Mouse (Mus musculus): ENCODE results near the gene Snx21. TPM values are rescaled to one million over a fixed set of nuclear protein-coding genes. Genes with fewer than 3 reads are reported as not detected.

Snx21 gene
- total RNA-seq, 2 experiments from 2014 or later: 54.4 to 57.2 TPM

DNA sequence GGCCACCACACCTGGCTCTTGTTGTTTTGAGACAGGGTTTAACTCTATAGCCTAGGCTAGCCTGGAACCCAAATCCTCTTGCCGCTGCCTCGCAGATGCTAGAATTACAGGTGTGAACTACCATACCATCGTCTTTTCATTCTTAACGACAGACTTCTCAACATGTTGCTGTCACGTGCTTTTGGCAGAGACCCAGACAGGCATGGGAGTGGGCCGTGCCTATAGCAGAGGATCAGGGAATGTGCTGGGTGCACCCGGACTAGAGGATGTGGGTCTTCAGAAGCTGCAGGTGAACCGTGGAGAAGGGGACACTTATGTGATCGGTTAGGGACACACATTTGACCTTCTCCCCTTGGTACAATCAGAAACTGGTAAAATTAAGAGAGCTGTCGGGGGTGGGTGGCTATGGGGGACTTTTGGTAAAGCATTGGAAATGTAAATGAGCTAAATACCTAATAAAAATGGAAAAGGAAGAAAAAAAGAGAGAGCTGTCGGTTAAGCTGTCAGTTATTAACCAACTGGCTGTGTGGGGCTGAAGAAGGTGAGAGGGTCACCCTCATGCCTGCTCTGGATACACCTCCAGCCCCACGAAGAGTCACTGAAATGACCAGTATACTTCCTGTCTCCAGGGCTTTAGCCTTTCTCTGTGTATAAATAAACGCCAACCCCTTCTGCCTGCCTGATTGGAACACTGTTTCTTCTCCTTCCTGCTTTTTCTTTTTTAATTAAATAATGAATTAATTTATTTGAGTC is 14.8 kb downstream of the Snx21 start:
- H3K27ac ChIP-seq: no peak overlapping the region
- intact Hi-C loops (cut with DNase I): no loop called here
- TF ChIP-seq CTCF (IDR thresholded peaks at IDR 0.05): no peak
- no peak for DNase-seq (ENCODE audit: extremely low spot score in 1 of 2, low spot score in 2 of 2)
- H3K4me3 ChIP-seq: no peak overlapping the region

DNA sequence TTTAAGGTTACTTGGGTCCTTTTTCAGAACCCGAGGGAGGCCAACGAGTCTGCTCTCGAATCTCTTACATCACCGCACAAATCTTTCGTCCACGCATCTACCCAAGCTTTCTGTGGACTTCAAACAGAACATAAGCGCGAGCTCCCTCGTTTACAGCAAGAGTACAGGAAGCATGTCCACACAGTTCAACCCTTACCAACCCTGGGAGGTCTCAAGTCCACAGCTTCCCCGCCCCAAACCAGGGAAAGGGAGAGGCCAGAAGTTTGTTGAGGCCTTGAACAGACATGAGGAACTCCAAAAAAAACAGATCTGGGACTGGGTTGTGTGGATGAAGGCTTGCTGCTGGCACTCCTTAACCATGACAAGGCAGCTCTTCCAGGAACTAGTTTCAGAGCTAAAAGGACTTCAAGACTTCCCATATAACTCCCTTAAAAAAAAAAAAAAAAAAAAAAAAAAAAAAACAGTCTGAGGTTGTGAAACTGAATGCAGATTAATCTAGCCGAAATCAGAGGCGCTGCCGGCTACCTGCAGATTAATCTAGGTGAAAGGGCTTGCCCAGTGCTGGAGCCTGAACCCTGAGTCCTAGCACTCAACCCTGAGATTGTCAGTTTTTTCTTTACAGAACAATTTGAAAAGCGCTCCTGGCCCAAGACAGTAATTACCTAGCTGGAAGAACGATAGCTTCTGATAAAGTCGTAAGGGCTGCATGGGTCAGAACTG is 17.7 kb downstream of the Snx21 start:
- no peak for TF ChIP-seq CTCF (IDR thresholded peaks at IDR 0.05)
- intact Hi-C loops (cut with DNase I): no loop called here

GRCm38 (mm10) chr2:164803921-164804313 is 18.3 kb downstream of the Snx21 start:
- intact Hi-C loops (cut with DNase I): loop anchor here (2.0 kb wide), 1 partner anchor 19 kb away; the partner anchor contains the start of gene Zswim1
- Histone ChIP-seq H3K4me3 (peak overlapping the region; percentile 77), H3K27ac (no peak overlapping the region)
- DNase-seq (ENCODE audit: extremely low spot score in 1 of 2, low spot score in 2 of 2): no peak
- no peak; the same call in 1 of the 2 replicates for TF ChIP-seq CTCF (IDR thresholded peaks at IDR 0.05)

More for the DNA sequence above, 17.7 kb downstream of the Snx21 start:
- DNase-seq (ENCODE audit: extremely low spot score in 1 of 2, low spot score in 2 of 2): no peak
- Histone ChIP-seq H3K4me3 (peak overlapping the region; percentile 77), H3K27ac (no peak overlapping the region)

GRCm38 (mm10) chr2:164804533-164805331 is 19.1 kb downstream of the Snx21 start, which contains the start of the genes Acot8 and Zswim3:
TSS of gene Acot8 (minus strand) at chr2:164804882.
TSS of gene Zswim3 (plus strand) at chr2:164805098.
- H3K27ac ChIP-seq: peak within 1 kb of the TSS; percentile 88
- intact Hi-C loops (cut with DNase I): loop anchor here (2.0 kb wide), 1 partner anchor 18 kb away; the partner anchor contains the start of gene Zswim1
- peak; percentile 97 to 98 for DNase-seq (ENCODE audit: extremely low spot score in 1 of 2, low spot score in 2 of 2)
- H3K4me3 ChIP-seq: peak within 1 kb of the TSS; percentile 77
- TF ChIP-seq CTCF (IDR thresholded peaks at IDR 0.05): no peak; the same call in 1 of the 2 replicates

DNA sequence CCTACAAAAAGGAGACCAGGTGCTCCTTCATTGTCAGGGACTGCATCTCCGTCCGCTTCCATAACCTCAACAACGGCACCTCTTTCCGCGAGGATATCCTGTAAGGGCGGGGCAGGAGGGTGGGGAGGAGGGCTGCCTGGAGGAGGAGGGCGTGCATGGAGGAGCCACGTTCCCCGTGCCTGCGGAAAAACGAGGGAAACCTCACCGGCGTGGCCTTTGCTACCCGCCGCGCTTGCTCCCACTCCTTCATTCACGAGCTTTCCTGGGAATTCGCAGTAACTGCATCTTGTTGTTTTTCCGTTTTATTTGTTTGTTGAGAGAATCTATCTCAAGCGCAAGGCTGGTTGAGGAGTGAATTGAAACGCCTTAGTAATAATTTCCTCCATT is 19.7 kb downstream of the Snx21 start:
- TF ChIP-seq CTCF (IDR thresholded peaks at IDR 0.05): no peak
- peak overlapping the region; percentile 88 for H3K27ac ChIP-seq
- peak overlapping the region; percentile 77 for H3K4me3 ChIP-seq
- intact Hi-C loops (cut with DNase I): loop anchor here (2.0 kb wide), 1 partner anchor 17 kb away; the partner anchor contains the start of gene Zswim1
- DNase-seq (ENCODE audit: extremely low spot score in 1 of 2, low spot score in 2 of 2): peak in 1 of 2 experiments; percentile 32

GRCm38 (mm10) chr2:164806614-164807013 is 21.0 kb downstream of the Snx21 start:
- H3K27ac ChIP-seq: no peak overlapping the region
- no peak for TF ChIP-seq CTCF (IDR thresholded peaks at IDR 0.05)
- H3K4me3 ChIP-seq: no peak overlapping the region
- DNase-seq (ENCODE audit: extremely low spot score in 1 of 2, low spot score in 2 of 2): no peak
- intact Hi-C loops (cut with DNase I): no loop called here

GRCm38 (mm10) chr2:164813557-164813956 is 27.9 kb downstream of the Snx21 start:
- no peak for DNase-seq (ENCODE audit: extremely low spot score in 1 of 2, low spot score in 2 of 2)
- no peak for TF ChIP-seq CTCF (IDR thresholded peaks at IDR 0.05)
- no peak overlapping the region for H3K27ac ChIP-seq
- no peak overlapping the region for H3K4me3 ChIP-seq
- intact Hi-C loops (cut with DNase I): no loop called here

- TF ChIP-seq CTCF (IDR thresholded peaks at IDR 0.05): no peak
- Histone ChIP-seq H3K27ac (no peak overlapping the region), H3K4me3 (no peak overlapping the region)
- intact Hi-C loops (cut with DNase I): no loop called here
- no peak for DNase-seq (ENCODE audit: extremely low spot score in 1 of 2, low spot score in 2 of 2)
Observed at GRCm38 (mm10) chr2:164815348-164815747, 29.7 kb downstream of the Snx21 start.

GRCm38 (mm10) chr2:164815821-164816220 is 30.2 kb downstream of the Snx21 start:
- Histone ChIP-seq H3K4me3 (no peak overlapping the region), H3K27ac (no peak overlapping the region)
- no peak for DNase-seq (ENCODE audit: extremely low spot score in 1 of 2, low spot score in 2 of 2)
- intact Hi-C loops (cut with DNase I): no loop called here
- TF ChIP-seq CTCF (IDR thresholded peaks at IDR 0.05): no peak

- Histone ChIP-seq H3K27ac (no peak overlapping the region), H3K4me3 (no peak overlapping the region)
- intact Hi-C loops (cut with DNase I): no loop called here
- TF ChIP-seq CTCF (IDR thresholded peaks at IDR 0.05): no peak
- DNase-seq (ENCODE audit: extremely low spot score in 1 of 2, low spot score in 2 of 2): no peak
Observed at GRCm38 (mm10) chr2:164817206-164817605, 31.6 kb downstream of the Snx21 start.

DNA sequence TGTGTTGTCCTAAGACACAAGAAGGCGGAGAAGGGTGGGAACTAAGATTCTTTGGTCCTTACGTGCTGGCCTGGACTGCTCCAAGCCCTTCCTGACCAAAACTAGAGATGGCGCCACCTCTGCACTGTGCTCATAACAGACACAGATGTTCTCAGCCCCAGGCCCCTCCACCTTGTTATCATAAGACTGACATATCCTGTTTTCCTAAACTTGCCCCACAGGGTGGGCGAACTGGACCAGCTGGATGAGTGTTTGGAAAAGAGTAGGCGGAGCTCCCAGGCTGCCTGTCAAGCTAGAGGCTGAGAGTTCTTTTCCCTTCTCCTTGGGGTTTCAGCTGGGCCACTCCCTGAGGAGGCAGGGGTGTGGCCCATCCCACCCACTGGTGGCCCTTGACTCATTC is 32.1 kb downstream of the Snx21 start:
- intact Hi-C loops (cut with DNase I): no loop called here
- no peak overlapping the region for H3K4me3 ChIP-seq
- no peak for TF ChIP-seq CTCF (IDR thresholded peaks at IDR 0.05)
- no peak for DNase-seq (ENCODE audit: extremely low spot score in 1 of 2, low spot score in 2 of 2)
- no peak overlapping the region for H3K27ac ChIP-seq

Measured in left cerebral cortex, adult 2 months (tissue).